Mouse (Mus musculus): ENCODE measurements around the gene Rtf1.
A peak's percentile ranks its signal among the peaks of the same experiment; 100 is the strongest.

Rtf1 gene

GRCm38 (mm10) chr2:119737124-119737523 lies 62.3 kb downstream of the Rtf1 start:
- DNase-seq: no peak

DNA sequence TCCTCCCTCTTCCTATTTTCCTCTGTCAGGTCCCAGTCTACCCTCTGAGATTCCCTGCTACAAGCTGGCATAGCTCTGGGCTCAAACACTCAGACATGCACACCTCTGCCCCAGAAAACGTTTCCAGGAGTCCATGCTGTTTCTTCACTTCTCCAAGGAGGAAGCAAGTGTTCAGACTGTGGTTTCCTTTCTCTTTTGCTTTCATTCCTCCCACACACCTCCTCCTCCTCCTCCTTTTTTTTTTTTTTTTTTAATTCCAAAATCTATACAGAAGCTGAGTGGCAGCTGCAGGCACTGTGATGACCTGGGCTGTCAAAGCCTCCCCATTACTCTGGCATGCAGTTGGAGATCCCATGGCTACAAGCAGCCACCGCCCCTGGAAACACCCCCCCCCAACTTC lies 65.7 kb downstream of the Rtf1 start:
- DNase-seq: no peak

- peak; percentile 73 to 82 for DNase-seq
These were observed 66.9 kb downstream of the Rtf1 start, which contains the start of gene Itpka for GRCm38 (mm10) chr2:119741581-119742411. Gene Itpka (plus strand): TSS chr2:119742337.

DNA sequence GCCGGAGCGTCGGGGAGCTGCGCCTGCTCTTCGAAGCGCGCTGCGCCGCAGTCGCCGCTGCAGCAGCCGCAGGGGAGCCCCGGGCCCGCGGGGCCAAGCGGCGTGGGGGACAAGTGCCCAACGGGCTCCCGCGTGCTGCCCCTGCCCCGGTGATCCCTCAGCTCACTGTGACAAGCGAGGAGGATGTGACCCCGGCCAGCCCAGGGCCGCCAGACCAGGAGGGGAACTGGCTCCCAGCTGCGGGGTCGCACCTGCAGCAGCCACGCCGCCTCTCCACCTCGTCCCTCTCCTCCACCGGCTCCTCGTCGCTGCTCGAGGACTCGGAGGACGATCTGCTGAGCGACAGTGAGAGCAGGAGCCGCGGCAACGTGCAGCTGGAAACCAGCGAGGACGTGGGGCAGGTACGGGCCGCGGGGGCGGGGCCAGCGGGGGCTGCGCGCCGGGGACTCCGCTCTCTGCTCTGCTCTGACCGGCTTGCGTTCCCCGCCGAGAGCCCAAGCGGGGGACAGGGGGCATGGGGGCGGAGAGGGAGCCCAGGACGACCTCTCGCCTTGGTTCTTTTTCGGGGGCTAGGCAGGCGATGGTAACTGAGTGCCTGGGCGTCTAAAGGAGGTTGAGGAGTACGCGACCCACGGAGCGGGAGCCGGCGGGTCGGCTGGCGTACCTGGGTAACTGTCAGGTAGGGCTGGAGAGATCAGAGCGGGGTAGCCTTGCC lies 67.8 kb downstream of the Rtf1 start:
- DNase-seq: peak; percentile 52 to 66

GRCm38 (mm10) chr2:119743176-119743807 lies 68.4 kb downstream of the Rtf1 start:
- DNase-seq: peak in 1 of 2 experiments; percentile 25

DNA sequence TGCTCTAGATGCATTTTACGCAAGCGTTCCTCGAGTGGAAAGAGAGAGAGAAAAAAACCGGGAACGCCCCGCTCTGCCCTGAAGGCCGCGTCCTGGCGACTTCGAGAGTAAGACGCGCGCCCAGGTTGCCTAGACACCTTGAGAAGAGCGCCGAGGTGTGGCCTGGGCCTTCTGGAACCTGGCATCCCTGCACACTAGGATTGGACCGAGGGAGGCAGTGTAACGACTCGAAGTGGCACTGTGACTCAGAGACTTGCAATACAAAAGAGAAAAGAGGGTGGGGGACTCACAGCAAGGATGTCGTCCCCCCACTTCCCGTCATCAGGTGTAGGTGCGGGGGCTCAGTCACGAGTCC lies 68.9 kb downstream of the Rtf1 start:
- no peak for DNase-seq

- peak; percentile 47 to 59 for DNase-seq
These were observed 69.6 kb downstream of the Rtf1 start for GRCm38 (mm10) chr2:119744163-119745111.

DNA sequence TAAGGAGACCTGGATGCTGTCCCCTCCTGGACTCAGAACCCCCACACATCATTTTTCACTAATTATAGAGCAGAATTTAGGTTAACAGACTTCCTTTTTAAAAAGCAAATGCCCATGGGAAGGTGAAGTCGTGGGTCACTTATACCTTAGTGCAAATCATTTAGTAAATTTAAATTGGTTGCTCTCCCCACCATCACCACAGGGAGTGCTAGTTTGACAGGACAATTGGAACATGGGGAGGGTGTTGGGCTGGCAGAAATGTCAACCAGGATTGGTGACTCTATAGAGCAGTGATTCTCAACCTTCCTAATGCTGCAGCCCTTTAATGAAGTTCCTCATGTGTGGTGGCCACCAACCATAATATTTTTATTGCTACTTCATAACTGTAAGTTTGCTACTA lies 70.4 kb downstream of the Rtf1 start:
- DNase-seq: peak in 1 of 2 experiments; percentile 41

GRCm38 (mm10) chr2:119747554-119747953 lies 72.7 kb downstream of the Rtf1 start:
- DNase-seq: no peak

DNA sequence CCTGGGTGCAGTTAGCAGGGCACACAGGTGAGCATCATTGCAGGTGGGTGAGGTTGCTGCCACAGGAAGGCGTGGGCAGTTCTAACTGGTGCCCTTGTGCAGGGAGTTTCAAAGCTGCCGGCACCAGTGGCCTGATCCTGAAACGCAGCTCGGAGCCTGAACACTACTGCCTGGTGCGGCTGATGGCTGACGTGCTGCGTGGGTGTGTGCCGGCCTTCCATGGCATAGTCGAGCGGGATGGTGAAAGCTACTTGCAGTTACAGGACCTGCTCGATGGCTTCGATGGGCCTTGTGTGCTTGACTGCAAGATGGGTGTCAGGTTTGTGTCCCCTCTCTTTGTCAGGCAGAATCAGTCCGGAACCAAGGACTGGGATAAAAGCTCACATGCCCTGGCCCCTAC lies 74.4 kb downstream of the Rtf1 start:
- no peak for DNase-seq

- DNase-seq: peak; percentile 48 to 55
These were observed 82.8 kb downstream of the Rtf1 start for GRCm38 (mm10) chr2:119757601-119758100.

- peak in 1 of 2 experiments; percentile 67 for DNase-seq
These were observed 83.4 kb downstream of the Rtf1 start for GRCm38 (mm10) chr2:119758101-119758843.

GRCm38 (mm10) chr2:119758844-119759835 lies 84.3 kb downstream of the Rtf1 start:
- no peak for DNase-seq

DNA sequence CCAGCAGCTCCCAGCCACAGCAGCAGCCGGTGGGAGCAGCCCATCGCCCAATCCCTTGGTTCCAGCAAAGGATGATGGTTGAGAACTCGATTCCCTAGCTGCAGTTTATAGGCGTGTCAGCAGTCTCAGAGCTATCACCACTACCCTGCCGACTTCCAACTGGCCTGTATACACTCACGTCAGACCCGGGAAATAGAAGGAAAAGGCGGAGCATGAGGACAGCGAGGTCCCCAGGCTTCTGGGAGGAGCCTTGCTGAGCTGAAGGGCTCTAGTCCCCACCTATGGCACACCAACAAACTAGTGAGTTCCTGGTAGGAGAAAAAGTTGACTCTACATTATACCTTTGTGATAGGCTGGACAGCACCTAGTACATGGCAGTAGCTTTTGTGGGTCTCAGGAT lies 85.4 kb downstream of the Rtf1 start, which contains the start of gene Ltk:
Gene Ltk (minus strand): TSS at position 181 of the 400 bp plus-strand sequence.
- DNase-seq: no peak

DNA sequence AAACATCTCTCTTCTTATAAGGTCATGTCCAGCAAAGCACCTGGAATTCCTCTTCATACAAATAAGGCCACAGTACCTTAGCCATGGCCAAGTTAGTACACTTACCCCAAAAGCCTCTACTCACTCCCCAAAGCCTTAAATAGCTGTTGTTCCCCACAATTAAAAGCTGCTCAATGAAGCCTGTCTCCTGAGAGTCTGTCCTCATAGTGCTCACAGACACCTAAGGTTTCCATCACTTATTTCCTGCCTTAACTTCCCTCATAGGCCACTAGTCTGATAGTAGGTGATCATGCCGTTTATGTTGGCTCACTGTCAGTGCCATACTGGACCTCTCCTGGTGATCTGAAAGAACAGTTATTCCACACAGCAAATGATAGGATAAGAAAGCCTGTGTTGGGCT lies 87.4 kb downstream of the Rtf1 start:
- DNase-seq: no peak

- no peak for DNase-seq
These were observed 89.1 kb downstream of the Rtf1 start for GRCm38 (mm10) chr2:119763924-119764323.

- no peak for DNase-seq
These were observed 92.4 kb downstream of the Rtf1 start for GRCm38 (mm10) chr2:119767246-119767645.
